Mouse (Mus musculus): ENCODE results near the gene Cd300lb. TPM values are rescaled to one million over a fixed set of nuclear protein-coding genes. Genes with fewer than 3 reads are reported as not detected.
A peak's percentile ranks its signal among the peaks of the same experiment; 100 is the strongest.

Gene Cd300lb
- total and polyA plus RNA-seq, 2 experiments from 2014 or later: 0.33 TPM; not detected in 1

DNA sequence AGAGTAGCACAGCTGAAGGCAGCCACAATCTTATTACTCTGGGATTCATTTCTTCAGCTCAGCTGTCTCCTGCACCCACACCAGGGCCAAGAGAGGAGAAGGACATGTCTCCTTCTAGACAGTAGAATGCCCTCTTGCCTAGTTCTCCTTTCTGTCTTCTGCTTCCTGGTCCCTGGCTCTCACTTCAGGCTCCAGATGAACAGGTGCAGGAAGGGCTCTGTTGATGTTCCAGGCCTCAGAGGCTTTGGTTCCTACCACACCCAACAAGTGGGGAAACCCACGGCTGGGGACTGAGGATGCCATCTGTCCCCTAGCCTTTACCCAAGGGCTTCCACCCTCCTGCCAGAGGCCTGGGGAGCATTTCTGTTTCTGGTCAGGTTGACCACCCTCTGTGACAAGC is 26.2 kb upstream of the Cd300lb start:
- no peak overlapping the region for H3K9ac ChIP-seq (replicated peaks; ENCODE audit: low read depth, low read length)
- TF ChIP-seq CTCF (IDR thresholded peaks at IDR 0.05; ENCODE audit: low read depth): no peak
- no peak for TF ChIP-seq EP300 (IDR thresholded peaks at IDR 0.05; ENCODE audit: low read depth)
- H3K4me3 ChIP-seq (ENCODE audit: low read depth, low read length): no peak overlapping the region
- WGBS: 44% methylated on average over 1 of the region's 1 CpGs
- ATAC-seq (ENCODE audit: insufficient read depth, low read depth) (no peak), DNase-seq (ENCODE audit: low spot score) (no peak)
- no peak overlapping the region for H3K4me2 ChIP-seq (ENCODE audit: low read depth, low read length)
- no peak overlapping the region for H3K27ac ChIP-seq (ENCODE audit: low read depth)
- H3K27me3 ChIP-seq (ENCODE audit: control insufficient read depth, insufficient read depth, low read length): no peaks in the 10 kb centered on the region
- no peaks in the 10 kb centered on the region for H3K9me3 ChIP-seq (replicated peaks; ENCODE audit: control insufficient read depth, low read length)
- H3K36me3 ChIP-seq (replicated peaks; ENCODE audit: control insufficient read depth, insufficient read depth, low read length): no peaks in the 10 kb centered on the region
- no peaks in the 10 kb centered on the region for H3K4me1 ChIP-seq (ENCODE audit: control insufficient read depth, insufficient read depth)

DNA sequence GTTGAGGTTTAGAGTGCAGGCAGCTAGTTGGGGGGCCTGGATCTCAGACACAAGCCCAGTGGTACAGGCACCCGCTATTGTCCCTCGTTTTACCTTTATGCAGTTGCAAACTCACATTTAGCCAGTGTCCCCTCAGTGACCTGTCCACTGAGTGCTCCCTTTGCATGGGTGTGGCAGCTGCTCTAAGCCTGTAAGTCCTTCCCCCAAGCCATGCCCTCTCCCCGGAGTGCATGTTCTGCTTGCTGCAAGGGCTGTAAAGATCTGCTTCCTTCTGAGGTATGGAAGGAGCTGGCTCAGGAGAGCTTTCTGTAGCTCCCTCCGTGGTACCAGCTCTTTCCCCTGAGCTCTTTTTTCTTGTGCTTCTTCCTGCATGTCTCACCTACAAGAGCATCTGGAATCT is 595 bp downstream of the Cd300lb start:
- H3K36me3 ChIP-seq (replicated peaks; ENCODE audit: control insufficient read depth, insufficient read depth, low read length): no peaks in the 10 kb centered on the region
- 77% methylated on average over 4 of the region's 4 CpGs for WGBS
- H3K9ac ChIP-seq (replicated peaks; ENCODE audit: low read depth, low read length): no peak overlapping the region
- no peak overlapping the region for H3K27ac ChIP-seq (ENCODE audit: low read depth)
- H3K9me3 ChIP-seq (replicated peaks; ENCODE audit: control insufficient read depth, low read length): no peaks in the 10 kb centered on the region
- no peak for DNase-seq (ENCODE audit: low spot score)
- TF ChIP-seq EP300 (IDR thresholded peaks at IDR 0.05; ENCODE audit: low read depth) (no peak), CTCF (IDR thresholded peaks at IDR 0.05; ENCODE audit: low read depth) (no peak)
- H3K4me2 ChIP-seq (ENCODE audit: low read depth, low read length): no peak overlapping the region
- peaks cover 12% of the 10 kb centered on the region for H3K4me1 ChIP-seq (ENCODE audit: control insufficient read depth, insufficient read depth)
- no peak for ATAC-seq (ENCODE audit: insufficient read depth, low read depth)
- H3K27me3 ChIP-seq (ENCODE audit: control insufficient read depth, insufficient read depth, low read length): no peaks in the 10 kb centered on the region
- H3K4me3 ChIP-seq (ENCODE audit: low read depth, low read length): no peak overlapping the region

DNA sequence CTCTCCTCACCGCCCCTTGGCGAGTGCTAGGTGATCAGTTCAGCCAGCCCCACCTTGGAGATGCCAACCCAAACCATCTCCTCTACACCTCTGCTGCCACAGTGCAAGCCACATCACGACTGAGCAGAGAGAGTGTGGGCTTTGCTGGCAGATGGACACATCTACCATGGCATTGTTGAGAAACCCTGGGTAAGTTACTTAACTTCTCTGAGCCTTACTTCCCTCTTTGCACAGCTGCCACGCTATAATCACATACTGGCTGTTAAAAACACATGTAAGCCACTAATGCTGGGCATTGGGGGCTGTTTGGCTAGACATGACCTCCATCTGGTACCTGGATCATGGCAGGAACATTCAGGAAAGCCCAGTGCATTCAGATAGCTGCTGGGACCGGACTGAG is 3.1 kb downstream of the Cd300lb start:
- TF ChIP-seq CTCF (IDR thresholded peaks at IDR 0.05; ENCODE audit: low read depth): no peak
- TF ChIP-seq EP300 (IDR thresholded peaks at IDR 0.05; ENCODE audit: low read depth): no peak
- WGBS: 74% methylated on average over 5 of the region's 5 CpGs
- Histone ChIP-seq H3K9ac (replicated peaks; ENCODE audit: low read depth, low read length) (no peak overlapping the region), H3K9me3 (replicated peaks; ENCODE audit: control insufficient read depth, low read length) (no peaks in the 10 kb centered on the region), H3K36me3 (replicated peaks; ENCODE audit: control insufficient read depth, insufficient read depth, low read length) (no peaks in the 10 kb centered on the region), H3K4me1 (ENCODE audit: control insufficient read depth, insufficient read depth) (peaks cover 12% of the 10 kb centered on the region), H3K27me3 (ENCODE audit: control insufficient read depth, insufficient read depth, low read length) (no peaks in the 10 kb centered on the region), H3K4me3 (ENCODE audit: low read depth, low read length) (no peak overlapping the region), H3K4me2 (ENCODE audit: low read depth, low read length) (no peak overlapping the region), H3K27ac (ENCODE audit: low read depth) (no peak overlapping the region)
- DNase-seq (ENCODE audit: low spot score): no peak
- no peak for ATAC-seq (ENCODE audit: insufficient read depth, low read depth)

DNA sequence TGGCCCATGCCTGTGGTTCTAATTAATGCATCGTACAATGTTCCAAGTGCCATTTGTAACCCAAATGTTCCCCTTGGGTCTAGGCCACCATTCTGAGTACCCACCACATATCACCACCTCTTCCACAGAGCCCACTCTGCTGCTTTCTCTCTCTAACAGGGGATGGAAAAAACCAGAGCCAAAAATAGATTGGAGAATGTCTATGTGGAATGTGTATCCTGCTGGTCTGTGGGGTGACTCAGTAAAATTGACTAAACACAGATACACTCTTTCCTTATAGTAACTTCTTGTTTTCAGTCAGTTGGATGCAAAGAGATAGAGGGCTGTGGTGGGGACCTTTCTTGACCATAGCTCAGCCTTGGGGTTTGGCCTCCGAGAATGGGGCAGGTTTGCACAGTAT is 4.6 kb downstream of the Cd300lb start:
- Histone ChIP-seq H3K4me3 (ENCODE audit: low read depth, low read length) (no peak overlapping the region), H3K36me3 (replicated peaks; ENCODE audit: control insufficient read depth, insufficient read depth, low read length) (no peaks in the 10 kb centered on the region), H3K9me3 (replicated peaks; ENCODE audit: control insufficient read depth, low read length) (no peaks in the 10 kb centered on the region), H3K4me1 (ENCODE audit: control insufficient read depth, insufficient read depth) (peaks cover 12% of the 10 kb centered on the region), H3K27ac (ENCODE audit: low read depth) (peak overlapping the region; percentile 49), H3K9ac (replicated peaks; ENCODE audit: low read depth, low read length) (no peak overlapping the region), H3K4me2 (ENCODE audit: low read depth, low read length) (no peak overlapping the region), H3K27me3 (ENCODE audit: control insufficient read depth, insufficient read depth, low read length) (no peaks in the 10 kb centered on the region)
- peak; percentile 65 for DNase-seq (ENCODE audit: low spot score)
- 57% methylated on average over 2 of the region's 2 CpGs for WGBS
- TF ChIP-seq EP300 (IDR thresholded peaks at IDR 0.05; ENCODE audit: low read depth): no peak
- no peak for TF ChIP-seq CTCF (IDR thresholded peaks at IDR 0.05; ENCODE audit: low read depth)
- ATAC-seq (ENCODE audit: insufficient read depth, low read depth): peak; percentile 70

DNA sequence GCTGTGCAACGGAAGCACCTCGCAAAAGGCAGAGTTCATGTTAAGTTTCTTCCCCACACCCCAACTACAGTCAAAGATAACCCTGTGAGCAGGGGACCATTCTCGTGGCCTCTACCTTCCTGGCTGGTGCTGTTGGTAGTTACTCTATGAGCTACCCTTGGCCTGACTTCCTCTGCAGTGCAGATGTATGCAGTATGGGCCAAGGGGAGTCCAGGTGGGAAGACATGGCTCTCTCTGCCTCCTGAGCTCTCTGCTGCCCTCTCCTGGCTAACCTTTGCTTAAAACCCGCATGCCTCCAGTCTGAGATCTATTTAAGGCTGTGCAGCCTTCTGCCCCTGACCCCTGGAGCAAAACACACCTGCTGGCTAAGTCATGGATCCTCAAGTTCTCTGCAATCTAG is 10.2 kb downstream of the Cd300lb start:
- no peak overlapping the region for H3K4me3 ChIP-seq (ENCODE audit: low read depth, low read length)
- no peaks in the 10 kb centered on the region for H3K27me3 ChIP-seq (ENCODE audit: control insufficient read depth, insufficient read depth, low read length)
- no peak overlapping the region for H3K27ac ChIP-seq (ENCODE audit: low read depth)
- no peaks in the 10 kb centered on the region for H3K36me3 ChIP-seq (replicated peaks; ENCODE audit: control insufficient read depth, insufficient read depth, low read length)
- WGBS: 68% methylated on average over 4 of the region's 4 CpGs
- no peak for TF ChIP-seq EP300 (IDR thresholded peaks at IDR 0.05; ENCODE audit: low read depth)
- TF ChIP-seq CTCF (IDR thresholded peaks at IDR 0.05; ENCODE audit: low read depth): peak; percentile 34
- H3K9me3 ChIP-seq (replicated peaks; ENCODE audit: control insufficient read depth, low read length): 0 out of 2 replicates have a peak, but pooled peaks cover 10% of the 10 kb centered on the region
- no peak for ATAC-seq (ENCODE audit: insufficient read depth, low read depth)
- H3K4me2 ChIP-seq (ENCODE audit: low read depth, low read length): no peak overlapping the region
- H3K9ac ChIP-seq (replicated peaks; ENCODE audit: low read depth, low read length): no peak overlapping the region
- H3K4me1 ChIP-seq (ENCODE audit: control insufficient read depth, insufficient read depth): peaks cover 3% of the 10 kb centered on the region; the same call in 1 of the 2 replicates
- DNase-seq (ENCODE audit: low spot score): no peak

DNA sequence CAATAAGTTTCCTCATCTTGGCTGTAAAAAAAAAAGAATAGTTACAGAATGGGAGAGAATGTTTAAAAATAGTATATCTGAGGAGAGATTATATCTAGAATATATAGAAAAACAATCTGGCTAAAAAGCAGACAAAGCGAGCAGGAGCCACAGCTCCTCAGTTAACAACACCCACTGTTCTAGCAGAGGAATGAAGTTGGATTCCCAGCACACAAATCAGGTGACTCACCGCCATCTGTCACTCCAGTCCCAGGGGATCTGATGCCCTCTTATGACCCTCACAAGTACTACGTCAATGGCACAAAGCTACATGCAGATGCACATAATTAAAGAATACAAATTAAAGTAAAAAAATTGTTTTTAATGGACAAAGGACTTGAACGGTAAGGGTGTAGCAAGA is 11.7 kb downstream of the Cd300lb start:
- DNase-seq (ENCODE audit: low spot score): no peak
- no peaks in the 10 kb centered on the region for H3K36me3 ChIP-seq (replicated peaks; ENCODE audit: control insufficient read depth, insufficient read depth, low read length)
- H3K4me2 ChIP-seq (ENCODE audit: low read depth, low read length): no peak overlapping the region
- H3K4me3 ChIP-seq (ENCODE audit: low read depth, low read length): no peak overlapping the region
- H3K27ac ChIP-seq (ENCODE audit: low read depth): no peak overlapping the region
- 0 out of 2 replicates have a peak, but pooled peaks cover 10% of the 10 kb centered on the region for H3K9me3 ChIP-seq (replicated peaks; ENCODE audit: control insufficient read depth, low read length)
- H3K9ac ChIP-seq (replicated peaks; ENCODE audit: low read depth, low read length): no peak overlapping the region
- no peaks in the 10 kb centered on the region for H3K4me1 ChIP-seq (ENCODE audit: control insufficient read depth, insufficient read depth)
- H3K27me3 ChIP-seq (ENCODE audit: control insufficient read depth, insufficient read depth, low read length): no peaks in the 10 kb centered on the region
- TF ChIP-seq EP300 (IDR thresholded peaks at IDR 0.05; ENCODE audit: low read depth): no peak
- no peak for TF ChIP-seq CTCF (IDR thresholded peaks at IDR 0.05; ENCODE audit: low read depth)
- 74% methylated on average over 4 of the region's 4 CpGs for WGBS
- ATAC-seq (ENCODE audit: insufficient read depth, low read depth): no peak

Data from heart, postnatal 0 days (tissue).